Mouse (Mus musculus): ENCODE results near the gene Camta1. TPM values are rescaled to one million over a fixed set of nuclear protein-coding genes. Genes with fewer than 3 reads are reported as not detected.

Camta1 gene
- total and polyA plus RNA-seq, 2 experiments: 2.7 to 6.1 TPM

GRCm38 (mm10) chr4:151753231-151753630 lies 108.4 kb downstream of the Camta1 start:
- no peak for DNase-seq (ENCODE audit: extremely low read depth, low read depth, low spot score)
- no peaks in the 10 kb centered on the region for H3K79me2 ChIP-seq (ENCODE audit: control insufficient read depth, insufficient read depth, low read length)
- no peak overlapping the region for H3K9ac ChIP-seq (ENCODE audit: low read depth, low read length)
- no peak overlapping the region for H3K27ac ChIP-seq (replicated peaks; ENCODE audit: insufficient read depth, low read depth, low read length)
- WGBS: 85% methylated on average over 10 of the region's 10 CpGs
- no peaks in the 10 kb centered on the region for H3K36me3 ChIP-seq (ENCODE audit: control insufficient read depth, insufficient read depth, low read length)
- H3K27me3 ChIP-seq (ENCODE audit: control insufficient read depth, insufficient read depth, low read length): no peaks in the 10 kb centered on the region
- no peaks in the 10 kb centered on the region for H3K4me1 ChIP-seq (ENCODE audit: control insufficient read depth, insufficient read depth, low read length)
- H3K4me3 ChIP-seq (ENCODE audit: insufficient read depth, low read depth, low read length): no peak overlapping the region
- TF ChIP-seq CTCF (IDR thresholded peaks at IDR 0.05; ENCODE audit: low read depth, low read length) (no peak), POLR2A (IDR thresholded peaks at IDR 0.05; ENCODE audit: extremely low read depth, insufficient read depth, low read length) (no peak)

- Histone ChIP-seq H3K27ac (replicated peaks; ENCODE audit: insufficient read depth, low read depth, low read length) (no peak overlapping the region), H3K4me1 (ENCODE audit: control insufficient read depth, insufficient read depth, low read length) (no peaks in the 10 kb centered on the region), H3K79me2 (ENCODE audit: control insufficient read depth, insufficient read depth, low read length) (no peaks in the 10 kb centered on the region), H3K9ac (ENCODE audit: low read depth, low read length) (no peak overlapping the region), H3K27me3 (ENCODE audit: control insufficient read depth, insufficient read depth, low read length) (no peaks in the 10 kb centered on the region), H3K4me3 (ENCODE audit: insufficient read depth, low read depth, low read length) (no peak overlapping the region), H3K36me3 (ENCODE audit: control insufficient read depth, insufficient read depth, low read length) (no peaks in the 10 kb centered on the region)
- 76% methylated on average over 7 of the region's 7 CpGs for WGBS
- TF ChIP-seq POLR2A (IDR thresholded peaks at IDR 0.05; ENCODE audit: extremely low read depth, insufficient read depth, low read length) (no peak), CTCF (IDR thresholded peaks at IDR 0.05; ENCODE audit: low read depth, low read length) (no peak)
- no peak for DNase-seq (ENCODE audit: extremely low read depth, low read depth, low spot score)
Observed at GRCm38 (mm10) chr4:151752551-151752950, 109.1 kb downstream of the Camta1 start.

- TF ChIP-seq POLR2A (IDR thresholded peaks at IDR 0.05; ENCODE audit: extremely low read depth, insufficient read depth, low read length): no peak
- TF ChIP-seq CTCF (IDR thresholded peaks at IDR 0.05; ENCODE audit: low read depth, low read length): no peak
- Histone ChIP-seq H3K36me3 (ENCODE audit: control insufficient read depth, insufficient read depth, low read length) (no peaks in the 10 kb centered on the region), H3K4me1 (ENCODE audit: control insufficient read depth, insufficient read depth, low read length) (no peaks in the 10 kb centered on the region), H3K9ac (ENCODE audit: low read depth, low read length) (no peak overlapping the region), H3K4me3 (ENCODE audit: insufficient read depth, low read depth, low read length) (no peak overlapping the region), H3K79me2 (ENCODE audit: control insufficient read depth, insufficient read depth, low read length) (no peaks in the 10 kb centered on the region), H3K27me3 (ENCODE audit: control insufficient read depth, insufficient read depth, low read length) (no peaks in the 10 kb centered on the region), H3K27ac (replicated peaks; ENCODE audit: insufficient read depth, low read depth, low read length) (no peak overlapping the region)
- no peak for DNase-seq (ENCODE audit: extremely low read depth, low read depth, low spot score)
- WGBS: 83% methylated on average over 15 of the region's 15 CpGs
Observed at GRCm38 (mm10) chr4:151751270-151751945, 110.3 kb downstream of the Camta1 start.

- Histone ChIP-seq H3K27ac (replicated peaks; ENCODE audit: insufficient read depth, low read depth, low read length) (no peak overlapping the region), H3K36me3 (ENCODE audit: control insufficient read depth, insufficient read depth, low read length) (no peaks in the 10 kb centered on the region), H3K79me2 (ENCODE audit: control insufficient read depth, insufficient read depth, low read length) (no peaks in the 10 kb centered on the region), H3K4me3 (ENCODE audit: insufficient read depth, low read depth, low read length) (no peak overlapping the region), H3K27me3 (ENCODE audit: control insufficient read depth, insufficient read depth, low read length) (no peaks in the 10 kb centered on the region), H3K4me1 (ENCODE audit: control insufficient read depth, insufficient read depth, low read length) (no peaks in the 10 kb centered on the region), H3K9ac (ENCODE audit: low read depth, low read length) (no peak overlapping the region)
- no peak for DNase-seq (ENCODE audit: extremely low read depth, low read depth, low spot score)
- WGBS: 68% methylated on average over 6 of the region's 6 CpGs
- TF ChIP-seq POLR2A (IDR thresholded peaks at IDR 0.05; ENCODE audit: extremely low read depth, insufficient read depth, low read length): no peak
- no peak for TF ChIP-seq CTCF (IDR thresholded peaks at IDR 0.05; ENCODE audit: low read depth, low read length)
Observed at GRCm38 (mm10) chr4:151747723-151748122, 114.0 kb downstream of the Camta1 start.

- TF ChIP-seq POLR2A (IDR thresholded peaks at IDR 0.05; ENCODE audit: extremely low read depth, insufficient read depth, low read length) (no peak), CTCF (IDR thresholded peaks at IDR 0.05; ENCODE audit: low read depth, low read length) (no peak)
Observed at GRCm38 (mm10) chr4:151746002-151746606, 115.6 kb downstream of the Camta1 start.

More at GRCm38 (mm10) chr4:151746002-151746606, 115.6 kb downstream of the Camta1 start:
- no peaks in the 10 kb centered on the region for H3K27me3 ChIP-seq (ENCODE audit: control insufficient read depth, insufficient read depth, low read length)
- 90% methylated on average over 9 of the region's 9 CpGs for WGBS
- H3K79me2 ChIP-seq (ENCODE audit: control insufficient read depth, insufficient read depth, low read length): no peaks in the 10 kb centered on the region
- H3K9ac ChIP-seq (ENCODE audit: low read depth, low read length): no peak overlapping the region
- no peak overlapping the region for H3K27ac ChIP-seq (replicated peaks; ENCODE audit: insufficient read depth, low read depth, low read length)
- DNase-seq (ENCODE audit: extremely low read depth, low read depth, low spot score): no peak
- H3K4me1 ChIP-seq (ENCODE audit: control insufficient read depth, insufficient read depth, low read length): no peaks in the 10 kb centered on the region
- H3K4me3 ChIP-seq (ENCODE audit: insufficient read depth, low read depth, low read length): no peak overlapping the region
- no peaks in the 10 kb centered on the region for H3K36me3 ChIP-seq (ENCODE audit: control insufficient read depth, insufficient read depth, low read length)

All from liver, adult 2 months (tissue).